Mouse (Mus musculus) splenic B cell, adult 2 months (primary cell): ENCODE results near the gene Gm9844.

Experiments
- DNase-seq: peaks from one replicate; pipeline ENCODE4 v3.0.0-alpha.2; 2011; ENCODE audit warnings: low read depth, low spot score
- H3K27me3 ChIP-seq: 2 replicates; pipeline ENCODE4 v1.6.1; 2012; ENCODE audit warnings: mild to moderate bottlenecking, low read length, moderate library complexity, mixed read lengths; ENCODE audit not compliant: control insufficient read depth, poor library complexity, insufficient read depth, severe bottlenecking
- H3K36me3 ChIP-seq: 2 replicates; pipeline ENCODE4 v1.6.1; 2012; ENCODE audit warnings: mild to moderate bottlenecking, low read length, moderate library complexity, mixed read lengths; ENCODE audit not compliant: control insufficient read depth, poor library complexity, insufficient read depth, severe bottlenecking

Gene Gm9844

GRCm38 (mm10) chr7:24852557-24853232 lies 9.3 kb upstream of the Gm9844 start:
- no peaks in the 10 kb centered on the region for H3K36me3 ChIP-seq
- no peak for DNase-seq
- no peaks in the 10 kb centered on the region for H3K27me3 ChIP-seq

- Histone ChIP-seq H3K36me3 (no peaks in the 10 kb centered on the region), H3K27me3 (no peaks in the 10 kb centered on the region)
- no peak for DNase-seq
Measured at GRCm38 (mm10) chr7:24853233-24853563, 8.8 kb upstream of the Gm9844 start.

- DNase-seq, result no peak
- no peaks in the 10 kb centered on the region for H3K36me3 ChIP-seq
Measured at GRCm38 (mm10) chr7:24853695-24854094, 8.3 kb upstream of the Gm9844 start.

GRCm38 (mm10) chr7:24856460-24857120 lies 5.4 kb upstream of the Gm9844 start:
- no peaks in the 10 kb centered on the region for H3K27me3 ChIP-seq
- H3K36me3 ChIP-seq, result no peaks in the 10 kb centered on the region
- DNase-seq, result no peak

More at GRCm38 (mm10) chr7:24853695-24854094, 8.3 kb upstream of the Gm9844 start:
- no peaks in the 10 kb centered on the region for H3K27me3 ChIP-seq

- Histone ChIP-seq H3K27me3 (no peaks in the 10 kb centered on the region), H3K36me3 (no peaks in the 10 kb centered on the region)
- no peak for DNase-seq
Measured at GRCm38 (mm10) chr7:24859234-24859633, 2.8 kb upstream of the Gm9844 start.

GRCm38 (mm10) chr7:24862853-24863252 lies 840 bp downstream of the Gm9844 start:
- Histone ChIP-seq H3K36me3 (no peaks in the 10 kb centered on the region), H3K27me3 (no peaks in the 10 kb centered on the region)
- DNase-seq, result no peak

- no peak for DNase-seq
- Histone ChIP-seq H3K27me3 (no peaks in the 10 kb centered on the region), H3K36me3 (no peaks in the 10 kb centered on the region)
Measured at GRCm38 (mm10) chr7:24864156-24864555, 2.1 kb downstream of the Gm9844 start.

GRCm38 (mm10) chr7:24869080-24869479 lies 7.1 kb downstream of the Gm9844 start:
- no peak for DNase-seq
- H3K36me3 ChIP-seq, result no peaks in the 10 kb centered on the region
- H3K27me3 ChIP-seq, result no peaks in the 10 kb centered on the region; the same call in 1 of the 2 replicates

- DNase-seq, result no peak
- Histone ChIP-seq H3K36me3 (no peaks in the 10 kb centered on the region), H3K27me3 (no peaks in the 10 kb centered on the region; the same call in 1 of the 2 replicates)
Measured at GRCm38 (mm10) chr7:24869532-24870165, 7.6 kb downstream of the Gm9844 start, which contains the start of the genes Lypd4 and Dmrtc2. TSS of gene Lypd4 (minus strand) at chr7:24869941. TSS of gene Dmrtc2 (plus strand) at chr7:24870057.

GRCm38 (mm10) chr7:24877588-24877987 lies 15.6 kb downstream of the Gm9844 start:
- DNase-seq, result no peak
- no peaks in the 10 kb centered on the region; the same call in 1 of the 2 replicates for H3K27me3 ChIP-seq
- no peaks in the 10 kb centered on the region for H3K36me3 ChIP-seq

- no peak for DNase-seq
- Histone ChIP-seq H3K36me3 (no peaks in the 10 kb centered on the region), H3K27me3 (no peaks in the 10 kb centered on the region)
Measured at GRCm38 (mm10) chr7:24879620-24880019, 17.6 kb downstream of the Gm9844 start.

- DNase-seq, result no peak
- Histone ChIP-seq H3K36me3 (peaks cover 9% of the 10 kb centered on the region), H3K27me3 (no peaks in the 10 kb centered on the region)
Measured at GRCm38 (mm10) chr7:24882416-24883199, 20.6 kb downstream of the Gm9844 start.

- Histone ChIP-seq H3K36me3 (peaks cover 21% of the 10 kb centered on the region), H3K27me3 (no peaks in the 10 kb centered on the region)
- DNase-seq, result peak; percentile 99
Measured at GRCm38 (mm10) chr7:24883896-24884692, 22.1 kb downstream of the Gm9844 start, which contains the start of gene Rps19. TSS of gene Rps19 (plus strand) at chr7:24884371.
